Comparison of ENCODE assay signal across 8 mouse cellular contexts in the genomic region with DNA sequence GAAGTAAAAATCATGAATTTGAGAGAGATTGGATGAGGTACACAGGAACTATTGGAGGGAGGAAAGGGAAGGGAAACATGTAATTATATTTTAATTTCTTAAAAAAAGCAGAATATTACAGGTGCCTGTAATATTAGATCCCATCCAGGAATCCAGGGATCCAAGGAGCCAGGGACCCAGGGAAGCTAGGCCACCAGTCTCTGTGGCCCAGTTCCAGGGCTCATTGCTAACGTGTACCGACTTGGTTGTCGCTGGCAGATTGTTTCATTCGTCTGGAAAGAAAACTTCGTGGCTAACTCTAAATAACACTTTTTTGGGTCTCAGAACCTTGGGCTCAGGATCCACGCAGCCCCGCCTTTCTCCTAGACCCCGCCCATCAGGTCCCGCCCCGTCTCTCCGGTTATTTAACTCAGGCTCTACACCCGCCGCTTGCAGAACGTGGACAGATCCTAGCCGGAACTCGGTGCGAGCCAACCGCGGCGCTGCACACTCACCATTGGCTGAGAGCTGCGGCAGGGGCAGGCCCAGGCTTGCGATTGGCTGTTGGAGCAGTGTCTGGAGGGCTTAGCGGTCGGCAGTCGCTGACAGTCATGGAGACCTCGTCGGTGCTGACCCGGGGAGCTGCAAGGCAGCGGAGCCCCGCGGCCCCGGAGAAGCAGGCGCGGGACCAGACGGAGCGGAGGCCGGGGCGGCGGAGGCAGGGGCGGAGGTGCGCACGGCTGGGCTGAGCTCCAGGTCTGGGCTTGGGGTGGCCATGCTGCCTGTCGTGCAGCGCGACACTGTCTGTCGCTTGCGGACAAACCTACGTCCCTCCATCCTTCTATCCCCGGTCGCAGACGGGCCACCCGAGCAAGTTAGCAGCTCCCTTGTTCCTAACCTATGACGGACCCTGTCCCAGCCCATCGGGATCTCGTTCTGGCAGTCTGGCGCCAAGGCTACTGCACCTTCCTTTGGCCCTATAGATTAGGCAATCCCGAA. TPM values are rescaled to one million over a fixed set of nuclear protein-coding genes. Genes with fewer than 3 reads are reported as not detected.
DNase-seq lines count a peak whose midpoint lies in the region; ATAC-seq and TF ChIP-seq lines count a peak whose summit lies in the region.

Gene Engase (plus strand): TSS at position 434 of the 978 bp plus-strand sequence.

- DNase-seq in CD8-positive naive resting alpha-beta T cell, adult 2 months (ENCODE audit: low read depth in 2 of 2, low spot score in 2 of 2): peak; percentile 85 to 89
- peak; percentile 87 for DNase-seq in c-Kit-positive CD71-negative TER-119-negative erythroid progenitor cells, embryonic 14.5 days (ENCODE audit: low read depth)
- DNase-seq in forebrain, embryonic 10.5 days (ENCODE audit: extremely low spot score, low spot score): peak; percentile 95
- DNase-seq in kidney, postnatal 25 days: peak; percentile 97 to 99
- peak; percentile 87 to 92 (median 89) for DNase-seq in liver, embryonic 14.5 days (ENCODE audit: low read depth in 3 of 3, low spot score in 3 of 3)
- peak; percentile 95 for DNase-seq in neural tube, embryonic 11.5 days (ENCODE audit: low spot score)
- peak; percentile 97 for DNase-seq in stomach, postnatal 0 days (ENCODE audit: low spot score)

- peaks cover 17% of the 10 kb centered on the region for H3K36me3 ChIP-seq in forebrain, embryonic 10.5 days (replicated peaks)
- no peaks in the 10 kb centered on the region for H3K36me3 ChIP-seq in heart, embryonic 15.5 days
- no peaks in the 10 kb centered on the region for H3K36me3 ChIP-seq in liver, embryonic 14.5 days (replicated peaks; ENCODE audit: control insufficient read depth, insufficient read depth, low read depth)
- no peaks in the 10 kb centered on the region for H3K36me3 ChIP-seq in neural tube, embryonic 11.5 days (ENCODE audit: control insufficient read depth, insufficient read depth, low read length)
- H3K36me3 ChIP-seq in stomach, postnatal 0 days (ENCODE audit: control insufficient read depth, insufficient read depth, low read length): no peaks in the 10 kb centered on the region

- peak; percentile 99 for ATAC-seq in heart, embryonic 15.5 days (replicated peaks; ENCODE audit: insufficient number of reproducible peaks, insufficient read depth, low FRiP score, low read depth)
- ATAC-seq in liver, embryonic 14.5 days (ENCODE audit: insufficient read depth): peak; percentile 99
- peak; percentile 99 for ATAC-seq in neural tube, embryonic 11.5 days (ENCODE audit: insufficient read depth, low FRiP score, low TSS enrichment)
- ATAC-seq in stomach, postnatal 0 days (ENCODE audit: low FRiP score, low TSS enrichment): peak; percentile 99

- peak within 1 kb of the TSS; percentile 87 for H3K4me2 ChIP-seq in heart, embryonic 15.5 days
- peak within 1 kb of the TSS; percentile 96 for H3K4me2 ChIP-seq in liver, embryonic 14.5 days (ENCODE audit: low read depth)
- peak within 1 kb of the TSS; percentile 87 for H3K4me2 ChIP-seq in neural tube, embryonic 11.5 days (ENCODE audit: low read depth)
- H3K4me2 ChIP-seq in stomach, postnatal 0 days (replicated peaks; ENCODE audit: low read depth): peak within 1 kb of the TSS; percentile 94

- no peak for TF ChIP-seq EP300 in liver, embryonic 14.5 days (IDR thresholded peaks at IDR 0.05; ENCODE audit: low read depth)
- no peak for TF ChIP-seq EP300 in stomach, postnatal 0 days (optimal IDR thresholded peaks at IDR 0.05)

- H3K4me1 ChIP-seq in forebrain, embryonic 10.5 days: peaks cover 31% of the 10 kb centered on the region
- H3K4me1 ChIP-seq in heart, embryonic 15.5 days (replicated peaks): peaks cover 6% of the 10 kb centered on the region
- H3K4me1 ChIP-seq in liver, embryonic 14.5 days (replicated peaks; ENCODE audit: control insufficient read depth in 2 of 2, insufficient read depth in 2 of 2, low read length in 1 of 2): peaks cover 19 to 20% of the 10 kb centered on the region in 2 experiments
- H3K4me1 ChIP-seq in neural tube, embryonic 11.5 days (ENCODE audit: control insufficient read depth, insufficient read depth, low read length): 0 out of 2 replicates have a peak, but pooled peaks cover 3% of the 10 kb centered on the region
- no peaks in the 10 kb centered on the region for H3K4me1 ChIP-seq in stomach, postnatal 0 days (replicated peaks; ENCODE audit: control insufficient read depth, insufficient read depth)

- under 1% methylated on average over 57 of the region's 57 CpGs for WGBS in forebrain, embryonic 10.5 days
- under 1% methylated on average over 57 of the region's 57 CpGs for WGBS in heart, embryonic 15.5 days
- under 1% methylated on average over 57 of the region's 57 CpGs for WGBS in liver, embryonic 14.5 days (ENCODE audit: insufficient replicate concordance)
- under 1% methylated on average over 56 of the region's 57 CpGs for WGBS in neural tube, embryonic 11.5 days
- WGBS in stomach, postnatal 0 days: under 1% methylated on average over 53 of the region's 57 CpGs

- peak within 1 kb of the TSS; percentile 87 for H3K27ac ChIP-seq in forebrain, embryonic 10.5 days
- peak within 1 kb of the TSS; percentile 66 for H3K27ac ChIP-seq in heart, embryonic 15.5 days
- no peak within 1 kb of the TSS for H3K27ac ChIP-seq in liver, embryonic 14.5 days
- H3K27ac ChIP-seq in neural tube, embryonic 11.5 days (ENCODE audit: low read depth, low read length): no peak within 1 kb of the TSS
- peak within 1 kb of the TSS; percentile 59 for H3K27ac ChIP-seq in stomach, postnatal 0 days (replicated peaks)

- H3K27me3 ChIP-seq in forebrain, embryonic 10.5 days (ENCODE audit: poor library complexity, severe bottlenecking): peaks cover 11% of the 10 kb centered on the region; the same call in 1 of the 2 replicates
- no peaks in the 10 kb centered on the region for H3K27me3 ChIP-seq in heart, embryonic 15.5 days
- H3K27me3 ChIP-seq in liver, embryonic 14.5 days (ENCODE audit: control insufficient read depth, insufficient read depth, low read length): no peaks in the 10 kb centered on the region
- no peaks in the 10 kb centered on the region for H3K27me3 ChIP-seq in neural tube, embryonic 11.5 days (ENCODE audit: control insufficient read depth, insufficient read depth, low read length)
- H3K27me3 ChIP-seq in stomach, postnatal 0 days (ENCODE audit: control insufficient read depth, insufficient read depth, low read length): no peaks in the 10 kb centered on the region

- H3K4me3 ChIP-seq in forebrain, embryonic 10.5 days: peak within 1 kb of the TSS; percentile 90
- peak within 1 kb of the TSS; percentile 74 for H3K4me3 ChIP-seq in heart, embryonic 15.5 days
- H3K4me3 ChIP-seq in liver, embryonic 14.5 days (ENCODE audit: insufficient read depth in 1 of 2, low read depth in 2 of 2, low read length in 2 of 2): peak within 1 kb of the TSS; percentile 76 to 84
- H3K4me3 ChIP-seq in neural tube, embryonic 11.5 days (ENCODE audit: low read depth, low read length): peak within 1 kb of the TSS; percentile 66
- peak within 1 kb of the TSS; percentile 73 for H3K4me3 ChIP-seq in stomach, postnatal 0 days (ENCODE audit: low read depth, low read length)

- H3K9ac ChIP-seq in heart, embryonic 15.5 days: peak within 1 kb of the TSS; percentile 80
- H3K9ac ChIP-seq in liver, embryonic 14.5 days (replicated peaks): peak within 1 kb of the TSS; percentile 69
- peak within 1 kb of the TSS; percentile 66 for H3K9ac ChIP-seq in neural tube, embryonic 11.5 days (ENCODE audit: low read length)
- H3K9ac ChIP-seq in stomach, postnatal 0 days (ENCODE audit: low read length): peak within 1 kb of the TSS; percentile 78

- no peaks in the 10 kb centered on the region for H3K9me3 ChIP-seq in forebrain, embryonic 10.5 days
- no peaks in the 10 kb centered on the region for H3K9me3 ChIP-seq in heart, embryonic 15.5 days (replicated peaks)
- H3K9me3 ChIP-seq in liver, embryonic 14.5 days (ENCODE audit: control insufficient read depth, low read length): no peaks in the 10 kb centered on the region
- no peaks in the 10 kb centered on the region for H3K9me3 ChIP-seq in neural tube, embryonic 11.5 days (ENCODE audit: control insufficient read depth, low read length)
- H3K9me3 ChIP-seq in stomach, postnatal 0 days (ENCODE audit: control insufficient read depth, low read length): no peaks in the 10 kb centered on the region

- no peak for TF ChIP-seq CTCF in liver, embryonic 14.5 days (IDR thresholded peaks at IDR 0.05; ENCODE audit: low read depth)
- TF ChIP-seq CTCF in stomach, postnatal 0 days (IDR thresholded peaks at IDR 0.05; ENCODE audit: low read depth): no peak

RNA-seq across cellular contexts. Expression of gene Engase, which starts in this region (rescaled TPM):
- polyA plus RNA-seq in forebrain, embryonic 10.5 days (2016; fragmentation: Nextera tagmentation; extraction: Ambion mirVana): 7.1 and 7.9 TPM in 2 replicates
- polyA plus RNA-seq in heart, embryonic 15.5 days (2015; fragmentation: Nextera tagmentation; extraction: Ambion mirVana): 4.1 and 5.0 TPM in 2 replicates
- polyA plus RNA-seq in liver, embryonic 14.5 days (2012; rRNA removed): 4.1 and 4.7 TPM in 2 replicates
- polyA plus RNA-seq in liver, embryonic 14.5 days (2014; fragmentation: Nextera tagmentation; extraction: Ambion mirVana): 6.5 and 6.6 TPM in 2 replicates
- 6.9 and 7.0 TPM in 2 replicates for polyA plus RNA-seq in neural tube, embryonic 11.5 days (2014; fragmentation: Nextera tagmentation; extraction: Ambion mirVana)
- polyA plus RNA-seq in stomach, postnatal 0 days (2015; fragmentation: Nextera tagmentation; extraction: Ambion mirVana): 12.6 and 13.7 TPM in 2 replicates

Comparison
In these comparisons a context has a peak if more than half of its experiments do, and no peak if none do; other contexts are left out.
1. H3K27ac ChIP-seq: peak in forebrain, embryonic 10.5 days (single experiment), heart, embryonic 15.5 days (single experiment) and stomach, postnatal 0 days (single experiment); none in liver, embryonic 14.5 days (single experiment) and neural tube, embryonic 11.5 days (single experiment).
2. Peak in every context shown above with its lines, with median percentiles within 50 percentile points of each other: DNase-seq, H3K4me3 ChIP-seq, ATAC-seq, H3K4me2 ChIP-seq and H3K9ac ChIP-seq.